Mouse (Mus musculus) MEL (cell line): ENCODE data around the gene Trim40. TPM values are rescaled to one million over a fixed set of nuclear protein-coding genes. Genes with fewer than 3 reads are reported as not detected.

Source experiments
- DNase-seq: peaks from one replicate; pipeline ENCODE4 v3.0.0; 2011; ENCODE audit warnings: low read depth, low spot score
- H3K27ac ChIP-seq: 2 replicates; pipeline ENCODE4 v1.5.1; 2012; ENCODE audit warnings: low read depth, mild to moderate bottlenecking, control low read depth, low read length, moderate library complexity; ENCODE audit not compliant: control insufficient read depth
- H3K27me3 ChIP-seq, 2 experiments: fragments of 150-350 bp in 1 of 2; sonication (generic) in 1 of 2; 2 replicates each; pipeline ENCODE4 v1.6.1; 2012; ENCODE audit warnings: low read length in 2 of 2, mild to moderate bottlenecking in 2 of 2, improper control_type of control experiment in 1 of 2, moderate library complexity in 1 of 2; ENCODE audit not compliant: insufficient read depth in 2 of 2, control insufficient read depth in 1 of 2
- H3K36me3 ChIP-seq, 2 experiments: 2 replicates each; pipeline ENCODE4 v1.6.1; 2012 to 2014; ENCODE audit warnings: low read length in 2 of 2, improper control_type of control experiment in 1 of 2, inconsistent platforms in 1 of 2, mild to moderate bottlenecking in 1 of 2; ENCODE audit not compliant: insufficient read depth in 2 of 2, control insufficient read depth in 1 of 2
- H3K4me1 ChIP-seq, 2 experiments: fragments of 150-350 bp in 1 of 2; sonication (generic) in 1 of 2; 2 replicates each; pipeline ENCODE4 v1.6.1; 2012; ENCODE audit warnings: low read length in 2 of 2, improper control_type of control experiment in 1 of 2, mild to moderate bottlenecking in 1 of 2; ENCODE audit not compliant: insufficient read depth in 2 of 2, control insufficient read depth in 1 of 2
- H3K4me3 ChIP-seq, 2 experiments: fragments of 150-350 bp in 1 of 2; sonication (generic) in 1 of 2; 2 replicates each; pipeline ENCODE4 v1.5.1; 2012; ENCODE audit warnings: low read depth in 2 of 2, low read length in 2 of 2, mild to moderate bottlenecking in 2 of 2, moderate library complexity in 2 of 2, control low read depth in 1 of 2, improper control_type of control experiment in 1 of 2; ENCODE audit not compliant: control insufficient read depth in 1 of 2, insufficient read depth in 1 of 2
- H3K79me2 ChIP-seq: 2 replicates; pipeline ENCODE4 v1.6.1; 2012; ENCODE audit warnings: mild to moderate bottlenecking, low read length, moderate library complexity; ENCODE audit not compliant: control insufficient read depth, poor library complexity, insufficient read depth
- H3K9ac ChIP-seq: 2 replicates; pipeline ENCODE4 v1.6.1; 2012; ENCODE audit warnings: low read depth, mild to moderate bottlenecking, control low read depth, low read length, moderate library complexity; ENCODE audit not compliant: control insufficient read depth, poor library complexity, severe bottlenecking
- H3K9me3 ChIP-seq: fragments of 150-350 bp; sonication (generic); replicated peaks from 2 replicates; pipeline ENCODE4 v1.6.1; 2012; ENCODE audit warnings: mild to moderate bottlenecking, low read length, improper control_type of control experiment, moderate library complexity; ENCODE audit not compliant: insufficient read depth
- CHD2 ChIP-seq: IDR thresholded peaks from 2 replicates; pipeline ENCODE4 v1.6.1; 2011; ENCODE audit warnings: low read length, improper control_type of control experiment
- ELF1 ChIP-seq: IDR thresholded peaks from 2 replicates; pipeline ENCODE4 v1.6.1; 2014; ENCODE audit warnings: low read depth, mild to moderate bottlenecking, inconsistent platforms, low read length, improper control_type of control experiment, moderate library complexity
- EP300 ChIP-seq, 2 experiments: IDR thresholded peaks; 2 replicates each; pipeline ENCODE4 v1.6.1; 2011; ENCODE audit warnings: improper control_type of control experiment in 2 of 2, low read length in 2 of 2, low read depth in 1 of 2, mild to moderate bottlenecking in 1 of 2
- ETS1 ChIP-seq: IDR thresholded peaks from 2 replicates; pipeline ENCODE4 v1.6.1; 2012; ENCODE audit warnings: low read depth, mild to moderate bottlenecking, inconsistent platforms, low read length, improper control_type of control experiment, moderate library complexity
- GATA1 ChIP-seq: IDR thresholded peaks from 2 replicates; pipeline ENCODE4 v1.6.1; 2011; ENCODE audit warnings: low read depth, low read length, improper control_type of control experiment
- JUND ChIP-seq: IDR thresholded peaks from 2 replicates; pipeline ENCODE4 v1.6.1; 2011; ENCODE audit warnings: low read depth, mild to moderate bottlenecking, improper control_type of control experiment, low read length
- NELFE ChIP-seq: IDR thresholded peaks from 2 replicates; pipeline ENCODE4 v1.6.1; 2011; ENCODE audit warnings: low read depth, low read length, improper control_type of control experiment
- POLR2A ChIP-seq, 2 experiments: IDR thresholded peaks; 2 replicates each; pipeline ENCODE4 v1.6.1; 2011 to 2012; ENCODE audit warnings: low read length in 2 of 2, mild to moderate bottlenecking in 2 of 2, control low read depth in 1 of 2, improper control_type of control experiment in 1 of 2, low read depth in 1 of 2, moderate library complexity in 1 of 2; ENCODE audit not compliant: control insufficient read depth in 1 of 2, insufficient read depth in 1 of 2, poor library complexity in 1 of 2
- POLR2AphosphoS5 ChIP-seq: IDR thresholded peaks from 2 replicates; pipeline ENCODE4 v1.6.1; 2012; ENCODE audit warnings: low read depth, borderline replicate concordance, mild to moderate bottlenecking, inconsistent platforms, low read length, moderate library complexity, mixed read lengths
- RCOR1 ChIP-seq: IDR thresholded peaks from 2 replicates; pipeline ENCODE4 v1.6.1; 2012; ENCODE audit warnings: low read depth, mild to moderate bottlenecking, inconsistent platforms, low read length, improper control_type of control experiment
- SMC3 ChIP-seq: IDR thresholded peaks from 2 replicates; pipeline ENCODE4 v1.6.1; 2011; ENCODE audit warnings: low read depth, low read length, improper control_type of control experiment
- TCF12 ChIP-seq: IDR thresholded peaks from 2 replicates; pipeline ENCODE4 v1.6.1; 2014; ENCODE audit warnings: low read depth, mild to moderate bottlenecking, inconsistent platforms, low read length, improper control_type of control experiment, moderate library complexity
- USF2 ChIP-seq, 2 experiments: IDR thresholded peaks; 2 replicates each; pipeline ENCODE4 v1.6.1; 2011 to 2012; ENCODE audit warnings: improper control_type of control experiment in 2 of 2, low read length in 2 of 2, borderline replicate concordance in 1 of 2, inconsistent platforms in 1 of 2, low read depth in 1 of 2, mild to moderate bottlenecking in 1 of 2; ENCODE audit not compliant: insufficient read depth in 1 of 2
- ZKSCAN1 ChIP-seq: IDR thresholded peaks from 2 replicates; pipeline ENCODE4 v1.6.1; 2012; ENCODE audit warnings: low read depth, mild to moderate bottlenecking, inconsistent platforms, low read length, improper control_type of control experiment, moderate library complexity
- polyA plus RNA-seq, 2 experiments: library from polyadenylated mRNA; stranded (reverse) in 1 of 2; unstranded in 1 of 2; fragments of >175 nt in 1 of 2; fragments of >200 nt in 1 of 2; gene quantifications; 2 replicates each; pipeline versions ENCODE4 v1.2.1 to v1.2.4; 2012; ENCODE audit warnings: low replicate concordance in 2 of 2, low read depth in 1 of 2; ENCODE audit not compliant: insufficient read length in 2 of 2, insufficient read depth in 1 of 2, missing spikeins in 1 of 2
- total RNA-seq: library from RNA; depleted of rRNA; stranded (reverse); fragments of 300-350 nt; gene quantifications from 2 replicates; pipeline ENCODE4 v1.2.3, GENCODE M21; 2012

Gene Trim40
- total and polyA plus RNA-seq, 3 experiments, result 0.04 TPM; not detected in 1

DNA sequence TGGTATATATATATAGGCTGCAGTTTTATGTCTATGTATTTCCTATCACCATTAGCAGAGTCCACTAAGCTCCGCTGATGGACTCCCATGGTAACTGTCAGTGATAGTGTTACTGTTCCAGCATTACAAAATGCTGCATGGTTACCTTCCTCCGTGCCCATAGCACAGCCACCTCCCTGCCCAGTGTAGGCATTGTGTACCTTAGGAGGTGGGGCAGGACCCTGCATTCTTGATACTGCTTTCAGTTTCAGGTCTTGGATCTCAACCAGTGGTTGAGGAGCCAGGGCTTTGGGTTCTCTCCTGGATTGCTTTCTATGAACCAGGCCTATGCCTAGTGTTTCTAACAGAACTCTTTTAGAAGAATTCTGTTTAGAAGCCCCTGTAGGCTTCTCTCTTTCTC lies 39.9 kb downstream of the Trim40 start:
- TF ChIP-seq POLR2A (IDR thresholded peaks at IDR 0.05; ENCODE audit: control insufficient read depth in 1 of 2, insufficient read depth in 1 of 2, low read depth in 1 of 2, low read length in 2 of 2, poor library complexity in 1 of 2) (no peak), USF2 (IDR thresholded peaks at IDR 0.05; ENCODE audit: borderline replicate concordance in 1 of 2, insufficient read depth in 1 of 2, low read depth in 1 of 2, low read length in 2 of 2) (no peak), CHD2 (no peak), GATA1 (no peak), JUND (no peak)
- H3K36me3 ChIP-seq, result peaks cover 0 to 11% of the 10 kb centered on the region in 2 experiments; a peak in 2 of 4 replicates

DNA sequence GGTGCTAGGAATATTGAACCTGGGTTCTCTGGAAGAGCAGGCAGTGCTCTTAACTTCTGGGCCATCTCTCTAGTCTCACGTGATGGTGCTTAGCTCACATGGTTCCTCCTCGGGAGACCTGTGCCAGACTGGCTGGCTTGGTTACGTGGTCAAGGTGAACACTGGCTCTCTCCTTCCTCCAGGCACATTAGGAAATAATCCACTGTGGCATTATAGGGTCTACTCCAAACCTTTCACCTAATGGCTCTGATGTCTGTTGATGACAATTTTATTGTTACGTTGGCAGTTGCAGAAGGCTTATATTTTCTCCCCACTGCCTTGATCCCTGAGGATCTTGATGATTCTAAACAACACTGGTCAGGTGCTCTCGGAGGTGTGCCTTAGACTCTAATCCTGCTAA lies 41.0 kb downstream of the Trim40 start:
- peaks cover 14 to 19% of the 10 kb centered on the region in 2 experiments for H3K4me1 ChIP-seq
- peaks cover 0 to 21% of the 10 kb centered on the region in 2 experiments; a peak in 2 of 4 replicates for H3K36me3 ChIP-seq
- no peak for DNase-seq
- no peak overlapping the region for H3K9ac ChIP-seq
- no peak for TF ChIP-seq POLR2AphosphoS5
- TF ChIP-seq ELF1, result no peak
- no peak for TF ChIP-seq SMC3
- H3K79me2 ChIP-seq, result no peaks in the 10 kb centered on the region
- H3K4me3 ChIP-seq, result no peak overlapping the region
- no peaks in the 10 kb centered on the region for H3K27me3 ChIP-seq
- no peak overlapping the region for H3K27ac ChIP-seq
- H3K9me3 ChIP-seq, result no peaks in the 10 kb centered on the region

More for the DNA sequence above, 39.9 kb downstream of the Trim40 start:
- no peak for DNase-seq
- Histone ChIP-seq H3K9ac (no peak overlapping the region), H3K4me3 (no peak overlapping the region), H3K4me1 (peaks cover 7 to 9% of the 10 kb centered on the region in 2 experiments), H3K9me3 (no peaks in the 10 kb centered on the region), H3K27ac (no peak overlapping the region), H3K27me3 (no peaks in the 10 kb centered on the region), H3K79me2 (no peaks in the 10 kb centered on the region)

DNA sequence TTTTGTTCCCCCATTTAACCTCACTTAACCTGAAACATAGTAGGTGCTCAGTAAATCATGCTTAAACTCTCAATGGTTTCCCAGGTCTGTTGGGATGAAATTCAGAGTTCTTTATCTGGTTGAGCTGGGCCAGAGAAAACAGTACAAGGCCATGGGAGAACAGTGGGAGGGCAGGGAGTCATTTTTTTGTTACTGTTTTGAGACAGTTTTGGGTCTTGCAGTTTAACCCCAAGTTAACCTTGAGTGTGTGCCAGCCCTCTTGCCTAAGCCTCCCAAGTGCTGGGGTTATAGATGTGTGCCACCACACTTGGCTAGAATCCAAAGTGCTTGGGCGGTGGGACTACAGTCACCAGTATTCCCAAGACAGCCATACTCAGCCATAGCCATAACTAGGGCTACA lies 45.2 kb downstream of the Trim40 start:
- no peaks in the 10 kb centered on the region for H3K9me3 ChIP-seq
- peak overlapping the region; percentile 56 for H3K27ac ChIP-seq
- TF ChIP-seq ETS1 (no peak), ZKSCAN1 (peak; percentile 55; the same call in 1 of the 2 replicates), RCOR1 (0 out of 2 replicates have a peak, but pooled peaks have one; percentile 4), EP300 (IDR thresholded peaks at IDR 0.05; ENCODE audit: low read depth in 1 of 2, low read length in 2 of 2) (0 out of 4 replicates have a peak, but pooled peaks of 1 of the 2 experiments have one; percentile 0), NELFE (no peak), TCF12 (peak; percentile 13; the same call in 1 of the 2 replicates)
- TF ChIP-seq, all 39 proteins: peak for 4
- H3K79me2 ChIP-seq, result no peaks in the 10 kb centered on the region
- no peak overlapping the region for H3K9ac ChIP-seq
- no peak overlapping the region for H3K4me3 ChIP-seq
- peaks cover 19 to 27% of the 10 kb centered on the region in 2 experiments for H3K4me1 ChIP-seq
- H3K27me3 ChIP-seq, result no peaks in the 10 kb centered on the region
- H3K36me3 ChIP-seq, result peaks cover 0 to 30% of the 10 kb centered on the region in 2 experiments; a peak in 2 of 4 replicates
- DNase-seq, result no peak
